13 mouse cellular contexts compared by ENCODE assay signal in genomic region chr13:35395192-35395591, GRCm38 (mm10).
DNase-seq lines count a peak whose midpoint lies in the region; ATAC-seq and TF ChIP-seq lines count a peak whose summit lies in the region.
"Had no signal": no experiment of that assay in that cellular context is flagged by ENCODE, and none has a peak within 500 bp of the region (broad histone marks: within the 10 kb centered on the region; RNA-seq: fewer than 3 reads in every experiment).

No protein-coding gene starts in this region.

- no peak for TF ChIP-seq POLR2A in embryonic fibroblast, embryonic 13.5 days (IDR thresholded peaks at IDR 0.05; ENCODE audit: low read depth, low read length)
- TF ChIP-seq POLR2A in small intestine, adult 2 months (IDR thresholded peaks at IDR 0.05; ENCODE audit: low read depth, low read length): no peak
- TF ChIP-seq POLR2A in thymus, adult 2 months (IDR thresholded peaks at IDR 0.05; ENCODE audit: control insufficient read depth, extremely low read depth, insufficient read depth, low read length, poor library complexity): no peak

- H3K36me3 ChIP-seq in heart, embryonic 10.5 days: no peaks in the 10 kb centered on the region
- no peaks in the 10 kb centered on the region for H3K36me3 ChIP-seq in limb, embryonic 12.5 days
- no peaks in the 10 kb centered on the region for H3K36me3 ChIP-seq in limb, embryonic 10.5 days
- no peaks in the 10 kb centered on the region for H3K36me3 ChIP-seq in small intestine, adult 2 months (ENCODE audit: control insufficient read depth, insufficient read depth, low read length)
- no peaks in the 10 kb centered on the region for H3K36me3 ChIP-seq in thymus, adult 2 months (ENCODE audit: control insufficient read depth, insufficient read depth, low read length)

- no peak for DNase-seq in heart, embryonic 10.5 days (ENCODE audit: low spot score)
- DNase-seq in heart, adult 18-20 months: no peak
- no peak for DNase-seq in limb, embryonic 10.5 days (ENCODE audit: low spot score)
- no peak for DNase-seq in cerebellum, adult 9-11 months
- DNase-seq in thymus, adult 2 months: no peak
- DNase-seq: B cell, adult 2 months; cerebellum, postnatal 36 days; liver, postnatal 0 days had no signal

- ATAC-seq in limb, embryonic 12.5 days (ENCODE audit: insufficient number of reproducible peaks, insufficient read depth, low FRiP score, low TSS enrichment, low read depth): 0 out of 2 replicates have a peak, but pooled peaks have one; percentile 31
- ATAC-seq: hindbrain, postnatal 0 days had no signal

- no peaks in the 10 kb centered on the region for H3K9me3 ChIP-seq in heart, embryonic 10.5 days
- H3K9me3 ChIP-seq in limb, embryonic 12.5 days: no peaks in the 10 kb centered on the region
- H3K9me3 ChIP-seq in limb, embryonic 10.5 days (replicated peaks): no peaks in the 10 kb centered on the region

- 54% methylated on average over 4 of the region's 4 CpGs for WGBS in heart, embryonic 10.5 days
- 46% methylated on average over 4 of the region's 4 CpGs for WGBS in limb, embryonic 12.5 days
- 60% methylated on average over 4 of the region's 4 CpGs for whole genome bisulfite sequencing in limb, embryonic 10.5 days
- 20% methylated on average over 4 of the region's 4 CpGs for WGBS in small intestine, adult 2 months
- 72% methylated on average over 4 of the region's 4 CpGs for WGBS in thymus, adult 2 months

- no peak overlapping the region for H3K4me3 ChIP-seq in heart, embryonic 10.5 days
- H3K4me3 ChIP-seq in limb, embryonic 12.5 days (replicated peaks): no peak overlapping the region
- H3K4me3 ChIP-seq in limb, embryonic 10.5 days: no peak overlapping the region
- no peak overlapping the region for H3K4me3 ChIP-seq in embryonic fibroblast, embryonic 13.5 days (ENCODE audit: insufficient read depth, low read length)
- no peak overlapping the region for H3K4me3 ChIP-seq in small intestine, adult 2 months (ENCODE audit: low read depth, low read length)
- no peak overlapping the region for H3K4me3 ChIP-seq in thymus, adult 2 months (ENCODE audit: control insufficient read depth, insufficient read depth, low read length)

- H3K4me2 ChIP-seq in limb, embryonic 12.5 days: no peak overlapping the region

- no peak for TF ChIP-seq CTCF in embryonic fibroblast, embryonic 13.5 days (IDR thresholded peaks at IDR 0.05; ENCODE audit: borderline replicate concordance, insufficient read depth, low read length)
- no peak for TF ChIP-seq CTCF in small intestine, adult 2 months (IDR thresholded peaks at IDR 0.05; ENCODE audit: extremely low read depth, insufficient read length, insufficient replicate concordance, low read depth, low read length)
- no peak for TF ChIP-seq CTCF in thymus, adult 2 months (IDR thresholded peaks at IDR 0.05; ENCODE audit: borderline replicate concordance, control insufficient read depth, extremely low read depth, insufficient read depth, low read length, poor library complexity)

- H3K27me3 ChIP-seq in heart, embryonic 10.5 days (ENCODE audit: insufficient read depth, poor library complexity, severe bottlenecking): no peaks in the 10 kb centered on the region
- no peaks in the 10 kb centered on the region for H3K27me3 ChIP-seq in limb, embryonic 12.5 days
- no peaks in the 10 kb centered on the region for H3K27me3 ChIP-seq in limb, embryonic 10.5 days (ENCODE audit: low read depth, poor library complexity, severe bottlenecking)
- no peaks in the 10 kb centered on the region for H3K27me3 ChIP-seq in small intestine, adult 2 months (ENCODE audit: control insufficient read depth, insufficient read depth, low read length)
- H3K27me3 ChIP-seq in thymus, adult 2 months (ENCODE audit: control insufficient read depth, insufficient read depth, low read length): no peaks in the 10 kb centered on the region

- H3K9ac ChIP-seq in limb, embryonic 12.5 days (replicated peaks): no peak overlapping the region
- H3K9ac ChIP-seq: liver, postnatal 0 days had no signal

- H3K4me1 ChIP-seq in heart, embryonic 10.5 days: peaks cover 20% of the 10 kb centered on the region
- H3K4me1 ChIP-seq in limb, embryonic 12.5 days (replicated peaks): peaks cover 10% of the 10 kb centered on the region
- H3K4me1 ChIP-seq in limb, embryonic 10.5 days: peaks cover 9% of the 10 kb centered on the region
- peaks cover 18% of the 10 kb centered on the region for H3K4me1 ChIP-seq in embryonic fibroblast, embryonic 13.5 days (ENCODE audit: control insufficient read depth, insufficient read depth, low read length)
- peaks cover 8% of the 10 kb centered on the region; the same call in 1 of the 2 replicates for H3K4me1 ChIP-seq in small intestine, adult 2 months (ENCODE audit: control insufficient read depth, insufficient read depth, insufficient read length, low read length)
- H3K4me1 ChIP-seq in thymus, adult 2 months (replicated peaks; ENCODE audit: control insufficient read depth, insufficient read depth, low read length): no peaks in the 10 kb centered on the region

- peak overlapping the region; percentile 30 for H3K27ac ChIP-seq in heart, embryonic 10.5 days
- no peak overlapping the region for H3K27ac ChIP-seq in limb, embryonic 12.5 days
- no peak overlapping the region for H3K27ac ChIP-seq in limb, embryonic 10.5 days
- peak overlapping the region; percentile 64 for H3K27ac ChIP-seq in embryonic fibroblast, embryonic 13.5 days (ENCODE audit: insufficient read depth, low read length)
- H3K27ac ChIP-seq in small intestine, adult 2 months (ENCODE audit: insufficient read depth, low read depth, low read length): peak overlapping the region; percentile 75
- no peak overlapping the region for H3K27ac ChIP-seq in thymus, adult 2 months (ENCODE audit: control insufficient read depth, insufficient read depth, low read length)
- H3K27ac ChIP-seq: hindbrain, postnatal 0 days; kidney, postnatal 0 days had no signal

Comparison
In these comparisons a context has a peak if more than half of its experiments do, and no peak if none do; other contexts are left out.
1. H3K27ac ChIP-seq: peak in heart, embryonic 10.5 days (single experiment), embryonic fibroblast, embryonic 13.5 days (single experiment) and small intestine, adult 2 months (single experiment); none in limb, embryonic 12.5 days (single experiment), limb, embryonic 10.5 days (single experiment) and thymus, adult 2 months (single experiment).